27 mouse cellular contexts compared by ENCODE assay signal in genomic region chr1:118536021-118536420, GRCm38 (mm10).
A peak's percentile ranks its signal among the peaks of the same experiment; 100 is the strongest.
DNase-seq lines count a peak whose midpoint lies in the region; ATAC-seq and TF ChIP-seq lines count a peak whose summit lies in the region.
"Had no signal": no experiment of that assay in that cellular context is flagged by ENCODE, and none has a peak within 500 bp of the region (broad histone marks: within the 10 kb centered on the region; RNA-seq: fewer than 3 reads in every experiment).

No protein-coding gene starts in this region.

- H3K4me1 ChIP-seq in midbrain, postnatal 0 days (ENCODE audit: insufficient read depth, low read length) = no peaks in the 10 kb centered on the region
- H3K4me1 ChIP-seq in midbrain, embryonic 14.5 days (ENCODE audit: control insufficient read depth, insufficient read depth, low read length) = no peaks in the 10 kb centered on the region
- H3K4me1 ChIP-seq: embryonic facial prominence, embryonic 10.5 days; forebrain, embryonic 10.5 days; limb, embryonic 10.5 days; midbrain, embryonic 15.5 days; neural tube, embryonic 13.5 days; stomach, embryonic 15.5 days had no signal

- no peak overlapping the region for H3K4me3 ChIP-seq in midbrain, postnatal 0 days (ENCODE audit: low read depth, low read length)
- H3K4me3 ChIP-seq in midbrain, embryonic 14.5 days (replicated peaks; ENCODE audit: low read depth, low read length) = no peak overlapping the region
- H3K4me3 ChIP-seq: embryonic facial prominence, embryonic 10.5 days; forebrain, embryonic 10.5 days; limb, embryonic 10.5 days; midbrain, embryonic 15.5 days; myocyte; neural tube, embryonic 13.5 days; stomach, embryonic 15.5 days had no signal

- no peak overlapping the region for H3K4me2 ChIP-seq in midbrain, postnatal 0 days (ENCODE audit: low read depth, low read length, poor library complexity, severe bottlenecking)
- no peak overlapping the region for H3K4me2 ChIP-seq in midbrain, embryonic 14.5 days (ENCODE audit: low read length)
- H3K4me2 ChIP-seq: midbrain, embryonic 15.5 days; neural tube, embryonic 13.5 days; stomach, embryonic 15.5 days had no signal

- H3K9me3 ChIP-seq in midbrain, postnatal 0 days (ENCODE audit: low read length) = no peaks in the 10 kb centered on the region
- no peaks in the 10 kb centered on the region for H3K9me3 ChIP-seq in midbrain, embryonic 14.5 days (ENCODE audit: control insufficient read depth, low read length)
- H3K9me3 ChIP-seq: embryonic facial prominence, embryonic 10.5 days; forebrain, embryonic 10.5 days; limb, embryonic 10.5 days; midbrain, embryonic 15.5 days; neural tube, embryonic 13.5 days; stomach, embryonic 15.5 days had no signal

- no peak for DNase-seq in cerebellum, postnatal 4 days (ENCODE audit: low spot score in 2 of 2)
- DNase-seq in midbrain, postnatal 0 days (ENCODE audit: low spot score) = peak; percentile 8
- no peak for DNase-seq in midbrain, embryonic 14.5 days
- DNase-seq in cerebellum, adult 8-10 months = peak; percentile 29
- DNase-seq in cerebellum, postnatal 36 days = peak; percentile 59 to 63
- no peak for DNase-seq in urinary bladder, postnatal 25 days (ENCODE audit: low spot score)
- no peak for DNase-seq in adipocyte (ENCODE audit: low spot score)
- DNase-seq: adrenal gland, postnatal 10 days; forebrain, postnatal 0 days; gastrocnemius, postnatal 36 days; heart, postnatal 4 days; kidney, adult 2 months; kidney, postnatal 10 days; liver; lung, postnatal 4 days; retina, postnatal 1 day; right cerebral cortex, postnatal 4 days; thymus, postnatal 4 days had no signal

- no peak overlapping the region for H3K27ac ChIP-seq in midbrain, postnatal 0 days (ENCODE audit: low read depth, low read length)
- no peak overlapping the region for H3K27ac ChIP-seq in midbrain, embryonic 14.5 days (replicated peaks; ENCODE audit: low read depth, low read length)
- H3K27ac ChIP-seq: embryonic facial prominence, embryonic 10.5 days; forebrain, embryonic 10.5 days; limb, embryonic 10.5 days; midbrain, embryonic 15.5 days; neural tube, embryonic 13.5 days; stomach, embryonic 15.5 days had no signal

- H3K9ac ChIP-seq in midbrain, postnatal 0 days (replicated peaks; ENCODE audit: low read length, poor library complexity, severe bottlenecking) = no peak overlapping the region
- H3K9ac ChIP-seq in midbrain, embryonic 14.5 days (replicated peaks; ENCODE audit: low read length) = no peak overlapping the region
- H3K9ac ChIP-seq: forebrain, postnatal 0 days; midbrain, embryonic 15.5 days; neural tube, embryonic 13.5 days; stomach, embryonic 15.5 days had no signal

- H3K36me3 ChIP-seq in midbrain, postnatal 0 days (ENCODE audit: insufficient read depth, low read length) = peaks cover 55% of the 10 kb centered on the region
- peaks cover 78% of the 10 kb centered on the region for H3K36me3 ChIP-seq in midbrain, embryonic 14.5 days (ENCODE audit: control insufficient read depth, insufficient read depth, low read length)

- WGBS in midbrain, postnatal 0 days = 95% methylated on average over 15 of the region's 15 CpGs
- WGBS in midbrain, embryonic 14.5 days = 90% methylated on average over 15 of the region's 15 CpGs

- no peak for TF ChIP-seq CTCF in midbrain, postnatal 0 days (IDR thresholded peaks at IDR 0.05)

- no peaks in the 10 kb centered on the region for H3K27me3 ChIP-seq in midbrain, postnatal 0 days (ENCODE audit: insufficient read depth, low read length)
- H3K27me3 ChIP-seq in midbrain, embryonic 14.5 days (ENCODE audit: control insufficient read depth, insufficient read depth, low read length) = no peaks in the 10 kb centered on the region
- H3K27me3 ChIP-seq: midbrain, embryonic 15.5 days; neural tube, embryonic 13.5 days; stomach, embryonic 15.5 days had no signal

- peak; percentile 65 for ATAC-seq in cerebellum, adult (ENCODE audit: insufficient number of reproducible peaks, low FRiP score, low TSS enrichment)
- no peak for ATAC-seq in midbrain, postnatal 0 days (ENCODE audit: low FRiP score)
- ATAC-seq in midbrain, embryonic 14.5 days (ENCODE audit: low FRiP score, low TSS enrichment) = no peak
- ATAC-seq: activated CD4-positive, CD25-positive, alpha-beta regulatory T cell, adult 4 months; forebrain, postnatal 0 days; midbrain, embryonic 15.5 days had no signal

Comparison
In these comparisons a context has a peak if more than half of its experiments do, and no peak if none do; other contexts are left out.
1. DNase-seq: peak in midbrain, postnatal 0 days (single experiment), cerebellum, adult 8-10 months (single experiment) and cerebellum, postnatal 36 days (2 of 2); none in cerebellum, postnatal 4 days (0 of 2), midbrain, embryonic 14.5 days (single experiment), urinary bladder, postnatal 25 days (single experiment) and adipocyte (single experiment).